Mouse (Mus musculus) kidney, adult 2 months (tissue): ENCODE data around the gene Mindy2. TPM values are rescaled to one million over a fixed set of nuclear protein-coding genes. Genes with fewer than 3 reads are reported as not detected.

Experiments used
- DNase-seq: peaks from one replicate; pipeline ENCODE4 v3.0.0; 2021
- H3K27ac ChIP-seq: fragments of 200-500 bp; 2 replicates; pipeline ENCODE4 v1.5.1; 2012; ENCODE audit warnings: low read depth, low read length, control low read depth, inconsistent platforms; ENCODE audit not compliant: insufficient read depth
- H3K27me3 ChIP-seq: fragments of 200-500 bp; replicated peaks from 2 replicates; pipeline ENCODE4 v1.6.1; 2012; ENCODE audit warnings: mild to moderate bottlenecking, moderate library complexity, low read length, inconsistent platforms; ENCODE audit not compliant: control insufficient read depth, insufficient read depth
- H3K36me3 ChIP-seq: fragments of 200-500 bp; 2 replicates; pipeline ENCODE4 v1.6.1; 2012; ENCODE audit warnings: mild to moderate bottlenecking, moderate library complexity, low read length, inconsistent platforms; ENCODE audit not compliant: control insufficient read depth, insufficient read depth
- H3K4me1 ChIP-seq: fragments of 200-500 bp; 2 replicates; pipeline ENCODE4 v1.6.1; 2011; ENCODE audit warnings: low read length; ENCODE audit not compliant: control insufficient read depth, insufficient read depth
- H3K4me3 ChIP-seq: fragments of 200-500 bp; 2 replicates; pipeline ENCODE4 v1.5.1; 2011; ENCODE audit warnings: mild to moderate bottlenecking, low read depth, low read length, control low read depth; ENCODE audit not compliant: insufficient read depth
- CTCF ChIP-seq: fragments of 200-500 bp; conservative IDR thresholded peaks from 2 replicates; pipeline ENCODE4 v1.5.1; 2011; ENCODE audit warnings: low read depth, mild to moderate bottlenecking, control low read depth, low read length, moderate library complexity, mixed read lengths; ENCODE audit not compliant: insufficient read depth, insufficient read length
- POLR2A ChIP-seq: fragments of 200-500 bp; IDR thresholded peaks from one replicate; pipeline ENCODE4 v1.6.1; 2011; ENCODE audit warnings: low read depth, low read length, control low read depth
- WGBS: fragments of 180-500 bp; shearing (Covaris S2); methylation state at CpG from one replicate; pipeline ENCODE4 v1.1.7; 2018; 5-methylcytosine and 5-hydroxymethylcytosine counted together
- polyA plus RNA-seq: library from polyadenylated mRNA; depleted of rRNA; stranded (reverse); fragments of >200 nt; gene quantifications from 2 replicates; pipeline ENCODE4 v1.2.3, GENCODE M21; 2012

The Mindy2 gene
- polyA plus RNA-seq, 1 experiment = 10.0 TPM

DNA sequence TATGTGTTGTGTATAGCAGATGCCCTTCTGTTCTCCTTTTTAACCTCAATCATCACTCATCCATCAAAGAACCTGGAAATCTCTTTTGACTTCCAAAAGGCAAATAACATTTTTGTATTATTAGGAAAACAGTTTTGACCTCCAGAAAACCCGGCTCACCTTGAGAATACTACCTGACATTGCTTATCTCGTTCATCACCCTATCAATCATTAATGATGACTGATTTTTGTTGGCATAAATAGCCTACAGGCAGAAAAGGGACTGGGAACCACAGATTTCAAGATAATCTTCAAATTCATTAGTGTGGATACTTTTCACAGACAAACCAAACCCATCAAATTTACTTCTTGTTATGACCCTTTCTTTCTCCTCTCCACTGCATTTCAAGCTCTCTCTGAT, 3.1 kb downstream of the Mindy2 start:
- H3K27ac ChIP-seq = peak overlapping the region; percentile 45; the same call in 1 of the 2 replicates
- peaks cover 18% of the 10 kb centered on the region for H3K4me1 ChIP-seq
- H3K27me3 ChIP-seq = no peaks in the 10 kb centered on the region
- no peak for TF ChIP-seq CTCF
- no peaks in the 10 kb centered on the region for H3K36me3 ChIP-seq
- DNase-seq = peak; percentile 22
- 38% methylated on average over 2 of the region's 2 CpGs for WGBS
- H3K4me3 ChIP-seq = no peak overlapping the region

- 73% methylated on average over 2 of the region's 2 CpGs for WGBS
- no peaks in the 10 kb centered on the region for H3K27me3 ChIP-seq
- no peak overlapping the region for H3K4me3 ChIP-seq
Observed at GRCm38 (mm10) chr9:70652221-70652620, 4.8 kb downstream of the Mindy2 start.

DNA sequence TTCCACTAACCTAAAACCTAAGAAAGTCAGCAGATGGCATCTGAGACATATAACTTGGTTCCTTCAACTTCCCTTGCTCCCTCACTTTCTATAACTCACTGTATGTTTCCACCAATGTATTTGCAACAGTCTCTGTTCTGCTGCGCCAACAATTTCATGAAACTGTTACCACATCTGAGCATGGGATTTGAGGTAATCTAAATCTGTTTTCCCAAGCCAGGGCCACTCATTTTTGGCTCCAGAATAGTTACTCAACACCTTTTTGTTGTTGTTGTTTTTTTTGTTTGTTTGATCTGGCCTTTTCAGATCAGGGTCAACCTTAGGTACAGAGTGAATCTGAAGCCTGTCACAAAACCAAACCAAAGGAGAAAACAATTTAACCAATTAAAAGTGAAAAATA, 6.0 kb downstream of the Mindy2 start:
- 96% methylated on average over 1 of the region's 1 CpGs for WGBS
- DNase-seq = no peak
- Histone ChIP-seq H3K27me3 (no peaks in the 10 kb centered on the region), H3K4me1 (peaks cover 18% of the 10 kb centered on the region), H3K27ac (no peak overlapping the region), H3K4me3 (no peak overlapping the region), H3K36me3 (no peaks in the 10 kb centered on the region; the same call in 1 of the 2 replicates)
- TF ChIP-seq POLR2A (no peak), CTCF (no peak)

More at GRCm38 (mm10) chr9:70652221-70652620, 4.8 kb downstream of the Mindy2 start:
- Histone ChIP-seq H3K36me3 (no peaks in the 10 kb centered on the region; the same call in 1 of the 2 replicates), H3K27ac (no peak overlapping the region), H3K4me1 (peaks cover 18% of the 10 kb centered on the region)
- TF ChIP-seq POLR2A = no peak
- no peak for TF ChIP-seq CTCF
- no peak for DNase-seq

DNA sequence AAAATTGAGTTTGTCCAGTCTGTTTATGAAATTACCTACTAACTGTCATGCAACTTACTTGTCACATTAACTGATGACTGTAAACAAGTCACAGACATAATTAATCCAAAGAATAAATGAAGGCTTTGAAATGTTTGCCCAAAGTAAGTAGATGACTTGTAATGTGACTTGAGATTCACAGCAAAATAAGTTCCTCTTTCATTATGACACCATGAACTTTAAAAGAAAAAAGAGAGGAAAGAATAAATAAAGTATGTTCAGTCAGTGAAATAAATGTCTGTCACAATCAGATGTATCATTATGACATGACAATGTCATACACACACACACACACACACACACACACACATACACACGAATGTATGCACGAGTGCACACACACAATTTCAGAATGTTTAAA, 6.7 kb downstream of the Mindy2 start:
- H3K27ac ChIP-seq = no peak overlapping the region
- WGBS = 64% methylated on average over 2 of the region's 2 CpGs
- no peak for DNase-seq
- TF ChIP-seq CTCF (no peak), POLR2A (no peak)
- H3K4me3 ChIP-seq = no peak overlapping the region
- H3K4me1 ChIP-seq = peaks cover 18% of the 10 kb centered on the region
- no peaks in the 10 kb centered on the region; the same call in 1 of the 2 replicates for H3K36me3 ChIP-seq
- H3K27me3 ChIP-seq = no peaks in the 10 kb centered on the region

DNA sequence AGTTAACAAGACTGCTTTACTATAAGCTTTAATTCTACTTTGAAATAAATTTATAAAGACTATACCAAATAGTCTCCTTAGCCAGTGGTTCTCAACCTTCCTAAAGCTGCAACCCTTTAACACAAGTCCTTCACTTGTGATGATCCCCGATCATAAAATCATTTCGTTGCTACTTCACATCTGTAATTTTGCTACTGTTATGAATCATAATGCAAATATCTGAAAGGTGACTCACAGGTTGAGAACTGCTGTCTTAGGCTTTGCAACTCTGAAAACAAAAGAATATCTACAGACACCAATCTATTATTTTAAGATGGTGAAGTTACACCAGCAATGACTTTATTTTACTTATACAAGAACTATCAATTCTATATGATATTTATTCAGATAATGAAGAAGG, 20.2 kb downstream of the Mindy2 start:
- Histone ChIP-seq H3K36me3 (peaks cover 2% of the 10 kb centered on the region; the same call in 1 of the 2 replicates), H3K27ac (no peak overlapping the region), H3K4me1 (peaks cover under 1% of the 10 kb centered on the region), H3K27me3 (no peaks in the 10 kb centered on the region), H3K4me3 (no peak overlapping the region)
- DNase-seq = no peak
- TF ChIP-seq POLR2A (no peak), CTCF (no peak)
- 85% methylated on average over 2 of the region's 2 CpGs for WGBS

DNA sequence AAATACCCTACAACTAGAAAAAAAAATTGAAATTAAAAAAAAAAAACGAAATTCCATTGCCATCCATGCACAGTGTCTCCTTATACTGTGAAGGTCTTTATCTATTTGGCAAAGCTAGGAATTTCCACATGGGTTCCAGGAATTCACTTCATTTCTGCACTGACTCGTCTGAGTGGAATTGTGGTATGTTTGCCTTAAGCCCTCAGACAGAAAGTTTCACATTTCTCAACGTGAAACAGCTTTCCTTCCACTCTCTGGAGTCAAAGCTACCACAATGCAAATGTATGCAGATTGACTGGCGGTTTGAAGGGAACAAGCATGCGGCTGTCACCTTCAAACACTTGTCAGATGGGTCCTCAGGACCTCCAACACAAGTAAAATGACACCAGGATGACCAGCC, 25.3 kb downstream of the Mindy2 start:
- Histone ChIP-seq H3K4me1 (peaks cover 3% of the 10 kb centered on the region), H3K27ac (peak overlapping the region; percentile 60; the same call in 1 of the 2 replicates), H3K36me3 (peaks cover 2% of the 10 kb centered on the region), H3K27me3 (no peaks in the 10 kb centered on the region), H3K4me3 (no peak overlapping the region)
- peak; percentile 34 for DNase-seq
- WGBS = 24% methylated on average over 5 of the region's 5 CpGs
- no peak for TF ChIP-seq CTCF
- TF ChIP-seq POLR2A = no peak

- Histone ChIP-seq H3K4me1 (peaks cover 3% of the 10 kb centered on the region), H3K36me3 (peaks cover 5% of the 10 kb centered on the region), H3K4me3 (no peak overlapping the region), H3K27ac (no peak overlapping the region), H3K27me3 (no peaks in the 10 kb centered on the region)
- DNase-seq = no peak
- 76% methylated on average over 2 of the region's 2 CpGs for WGBS
- TF ChIP-seq CTCF (no peak), POLR2A (no peak)
Observed at GRCm38 (mm10) chr9:70629711-70630110, 27.3 kb downstream of the Mindy2 start.
